Mouse (Mus musculus) intestine, embryonic 16.5 days (tissue): ENCODE measurements around the gene Glt8d2. TPM values are rescaled to one million over a fixed set of nuclear protein-coding genes. Genes with fewer than 3 reads are reported as not detected.
"Not testable (repeated sequence)": the region's sequence is repeated elsewhere in the genome, so short reads cannot be mapped to it uniquely, and the experiment has no call there.

Source experiments
- ATAC-seq: fragments of 200-750 bp; cut with Nextera tagmentation; 2 replicates; pipeline ENCODE4 v1.8.0; 2017; ENCODE audit warnings: moderate TSS enrichment, moderate library complexity
- H3K27ac ChIP-seq: fragments of 300-500 bp; sonication (generic); 2 replicates; pipeline ENCODE4 v1.5.1; 2014; ENCODE audit warnings: mild to moderate bottlenecking, low read length
- H3K27me3 ChIP-seq: fragments of 300-500 bp; sonication (generic); replicated peaks from 2 replicates; pipeline ENCODE4 v1.6.1; 2014; ENCODE audit warnings: low read length, control low read depth, mixed read lengths; ENCODE audit not compliant: control insufficient read depth, insufficient read depth
- H3K36me3 ChIP-seq: fragments of 300-500 bp; sonication (generic); 2 replicates; pipeline ENCODE4 v1.6.1; 2014; ENCODE audit warnings: low read length, control low read depth; ENCODE audit not compliant: control insufficient read depth, insufficient read depth
- H3K4me1 ChIP-seq: fragments of 300-500 bp; sonication (generic); 2 replicates; pipeline ENCODE4 v1.6.1; 2014; ENCODE audit warnings: low read length, control low read depth, mixed read lengths; ENCODE audit not compliant: control insufficient read depth, insufficient read depth
- H3K4me2 ChIP-seq: fragments of 300-500 bp; sonication (generic); 2 replicates; pipeline ENCODE4 v1.6.1; 2014; ENCODE audit warnings: low read depth, low read length, control low read depth
- H3K4me3 ChIP-seq: fragments of 300-500 bp; sonication (generic); 2 replicates; pipeline ENCODE4 v1.5.1; 2014; ENCODE audit warnings: mild to moderate bottlenecking, low read length
- H3K9ac ChIP-seq: fragments of 300-500 bp; sonication (generic); 2 replicates; pipeline ENCODE4 v1.6.1; 2014; ENCODE audit warnings: low read depth, low read length
- H3K9me3 ChIP-seq: fragments of 300-500 bp; sonication (generic); 2 replicates; pipeline ENCODE4 v1.6.1; 2016; ENCODE audit warnings: low read length, control low read depth; ENCODE audit not compliant: control insufficient read depth
- WGBS: fragments of 180-500 bp; shearing (Covaris S2); extraction: QIAGEN DNeasy Blood & Tissue Kit; methylation state at CpG from one replicate; pipeline ENCODE4 v1.1.7; 2014; 5-methylcytosine and 5-hydroxymethylcytosine counted together
- polyA plus RNA-seq: library from polyadenylated mRNA; unstranded; fragments of >200 nt; fragmentation: Nextera tagmentation; extraction: Ambion mirVana; gene quantifications from 2 replicates; pipeline ENCODE4 v1.2.1, GENCODE M21; 2015

Glt8d2 gene
- polyA plus RNA-seq, 1 experiment from 2014 or later: 6.8 TPM

- Histone ChIP-seq H3K9me3 (no peaks in the 10 kb centered on the region), H3K4me1 (peaks cover 9% of the 10 kb centered on the region), H3K36me3 (peaks cover 3% of the 10 kb centered on the region; the same call in 1 of the 2 replicates), H3K4me3 (peak overlapping the region; percentile 90; the same call in 1 of the 2 replicates), H3K4me2 (peak overlapping the region; percentile 84), H3K9ac (peak overlapping the region; percentile 44), H3K27me3 (no peaks in the 10 kb centered on the region), H3K27ac (no peak overlapping the region)
- WGBS: 83% methylated on average over 7 of the region's 7 CpGs
- ATAC-seq: no peak
Measured at GRCm38 (mm10) chr10:82631133-82631532, 59.3 kb downstream of the Glt8d2 start.

- Histone ChIP-seq H3K9me3 (no peaks in the 10 kb centered on the region), H3K4me1 (peaks cover 9% of the 10 kb centered on the region), H3K4me3 (peak overlapping the region; percentile 90), H3K27ac (peak overlapping the region; percentile 80), H3K36me3 (peaks cover 3% of the 10 kb centered on the region; the same call in 1 of the 2 replicates), H3K27me3 (no peaks in the 10 kb centered on the region), H3K4me2 (peak overlapping the region; percentile 84), H3K9ac (peak overlapping the region; percentile 80)
- 11% methylated on average over 7 of the region's 7 CpGs for WGBS
- 0 out of 2 replicates have a peak, but pooled peaks have one; percentile 2 for ATAC-seq
Measured at GRCm38 (mm10) chr10:82630497-82630896, 60.0 kb downstream of the Glt8d2 start.

GRCm38 (mm10) chr10:82629586-82630255 lies 60.7 kb downstream of the Glt8d2 start, which contains the start of gene Tdg:
TSS of gene Tdg (plus strand) at chr10:82629828.
- not testable (repeated sequence) for H3K9me3 ChIP-seq, H3K4me1 ChIP-seq, H3K27me3 ChIP-seq, H3K36me3 ChIP-seq
- peak within 1 kb of the TSS; percentile 80 for H3K27ac ChIP-seq
- peak within 1 kb of the TSS; percentile 80 for H3K9ac ChIP-seq
- ATAC-seq: peak; percentile 98
- peak within 1 kb of the TSS; percentile 84 for H3K4me2 ChIP-seq
- H3K4me3 ChIP-seq: peak within 1 kb of the TSS; percentile 90
- WGBS: 0% methylated on average over 43 of the region's 78 CpGs

GRCm38 (mm10) chr10:82629111-82629585 lies 61.3 kb downstream of the Glt8d2 start:
- 5% methylated on average over 11 of the region's 11 CpGs for WGBS
- Histone ChIP-seq H3K9me3 (no peaks in the 10 kb centered on the region), H3K36me3 (peaks cover 3% of the 10 kb centered on the region; the same call in 1 of the 2 replicates), H3K27me3 (no peaks in the 10 kb centered on the region), H3K27ac (peak overlapping the region; percentile 77), H3K4me3 (peak overlapping the region; percentile 90), H3K9ac (peak overlapping the region; percentile 80), H3K4me2 (peak overlapping the region; percentile 73), H3K4me1 (peaks cover 9% of the 10 kb centered on the region)
- peak; percentile 56 for ATAC-seq

- WGBS: 0% methylated on average over 2 of the region's 2 CpGs
Measured at GRCm38 (mm10) chr10:82623553-82623932, 66.9 kb downstream of the Glt8d2 start.

GRCm38 (mm10) chr10:82622671-82623552 lies 67.5 kb downstream of the Glt8d2 start, which contains the start of gene 1190007I07Rik:
TSS of gene 1190007I07Rik (minus strand) at chr10:82623228.
- Histone ChIP-seq H3K27ac (peak within 1 kb of the TSS; percentile 88), H3K9me3 (no peaks in the 10 kb centered on the region), H3K9ac (peak within 1 kb of the TSS; percentile 85), H3K4me1 (peaks cover 3% of the 10 kb centered on the region; the same call in 1 of the 2 replicates), H3K36me3 (no peaks in the 10 kb centered on the region), H3K27me3 (no peaks in the 10 kb centered on the region), H3K4me3 (peak within 1 kb of the TSS; percentile 73), H3K4me2 (peak within 1 kb of the TSS; percentile 60)
- ATAC-seq: peak; percentile 93
- under 1% methylated on average over 60 of the region's 61 CpGs for WGBS

More at GRCm38 (mm10) chr10:82623553-82623932, 66.9 kb downstream of the Glt8d2 start:
- peak overlapping the region; percentile 73 for H3K4me3 ChIP-seq
- peak overlapping the region; percentile 60 for H3K4me2 ChIP-seq
- H3K4me1 ChIP-seq, H3K9me3 ChIP-seq, H3K36me3 ChIP-seq, H3K27me3 ChIP-seq: not testable (repeated sequence)
- peak overlapping the region; percentile 88 for H3K27ac ChIP-seq
- peak overlapping the region; percentile 85 for H3K9ac ChIP-seq
- peak; percentile 44 for ATAC-seq

GRCm38 (mm10) chr10:82622235-82622634 lies 68.2 kb downstream of the Glt8d2 start:
- no peak; the same call in 1 of the 2 replicates for ATAC-seq
- H3K9ac ChIP-seq: peak overlapping the region; percentile 85
- H3K27ac ChIP-seq: no peak overlapping the region
- H3K36me3 ChIP-seq: no peaks in the 10 kb centered on the region
- peak overlapping the region; percentile 73 for H3K4me3 ChIP-seq
- H3K4me2 ChIP-seq: peak overlapping the region; percentile 60
- H3K9me3 ChIP-seq: no peaks in the 10 kb centered on the region
- WGBS: 23% methylated on average over 9 of the region's 9 CpGs
- H3K27me3 ChIP-seq: no peaks in the 10 kb centered on the region
- peaks cover 3% of the 10 kb centered on the region; the same call in 1 of the 2 replicates for H3K4me1 ChIP-seq
